Mouse (Mus musculus) intestine, embryonic 16.5 days (tissue): ENCODE results near the gene Nlrp6. TPM values are rescaled to one million over a fixed set of nuclear protein-coding genes. Genes with fewer than 3 reads are reported as not detected.
A peak's percentile ranks its signal among the peaks of the same experiment; 100 is the strongest.

Experiments used
- ATAC-seq: fragments of 200-750 bp; cut with Nextera tagmentation; 2 replicates; pipeline ENCODE4 v1.8.0; 2017; ENCODE audit warnings: moderate TSS enrichment, moderate library complexity
- H3K27ac ChIP-seq: fragments of 300-500 bp; sonication (generic); 2 replicates; pipeline ENCODE4 v1.5.1; 2014; ENCODE audit warnings: mild to moderate bottlenecking, low read length
- H3K27me3 ChIP-seq: fragments of 300-500 bp; sonication (generic); replicated peaks from 2 replicates; pipeline ENCODE4 v1.6.1; 2014; ENCODE audit warnings: low read length, control low read depth, mixed read lengths; ENCODE audit not compliant: control insufficient read depth, insufficient read depth
- H3K36me3 ChIP-seq: fragments of 300-500 bp; sonication (generic); 2 replicates; pipeline ENCODE4 v1.6.1; 2014; ENCODE audit warnings: low read length, control low read depth; ENCODE audit not compliant: control insufficient read depth, insufficient read depth
- H3K4me1 ChIP-seq: fragments of 300-500 bp; sonication (generic); 2 replicates; pipeline ENCODE4 v1.6.1; 2014; ENCODE audit warnings: low read length, control low read depth, mixed read lengths; ENCODE audit not compliant: control insufficient read depth, insufficient read depth
- H3K4me2 ChIP-seq: fragments of 300-500 bp; sonication (generic); 2 replicates; pipeline ENCODE4 v1.6.1; 2014; ENCODE audit warnings: low read depth, low read length, control low read depth
- H3K4me3 ChIP-seq: fragments of 300-500 bp; sonication (generic); 2 replicates; pipeline ENCODE4 v1.5.1; 2014; ENCODE audit warnings: mild to moderate bottlenecking, low read length
- H3K9ac ChIP-seq: fragments of 300-500 bp; sonication (generic); 2 replicates; pipeline ENCODE4 v1.6.1; 2014; ENCODE audit warnings: low read depth, low read length
- H3K9me3 ChIP-seq: fragments of 300-500 bp; sonication (generic); 2 replicates; pipeline ENCODE4 v1.6.1; 2016; ENCODE audit warnings: low read length, control low read depth; ENCODE audit not compliant: control insufficient read depth
- WGBS: fragments of 180-500 bp; shearing (Covaris S2); extraction: QIAGEN DNeasy Blood & Tissue Kit; methylation state at CpG from one replicate; pipeline ENCODE4 v1.1.7; 2014; 5-methylcytosine and 5-hydroxymethylcytosine counted together
- polyA plus RNA-seq: library from polyadenylated mRNA; unstranded; fragments of >200 nt; fragmentation: Nextera tagmentation; extraction: Ambion mirVana; gene quantifications from 2 replicates; pipeline ENCODE4 v1.2.1, GENCODE M21; 2015

The Nlrp6 gene
- polyA plus RNA-seq, 1 experiment from 2014 or later, result 71.1 TPM

- WGBS, result 67% methylated on average over 6 of the region's 6 CpGs
- no peaks in the 10 kb centered on the region for H3K9me3 ChIP-seq
- H3K9ac ChIP-seq, result no peak overlapping the region
- ATAC-seq, result no peak
- no peak overlapping the region for H3K4me3 ChIP-seq
- peaks cover 15% of the 10 kb centered on the region for H3K36me3 ChIP-seq
- no peak overlapping the region for H3K4me2 ChIP-seq
- peaks cover 47% of the 10 kb centered on the region for H3K4me1 ChIP-seq
- no peak overlapping the region for H3K27ac ChIP-seq
- H3K27me3 ChIP-seq, result no peaks in the 10 kb centered on the region
Observed at GRCm38 (mm10) chr7:140951765-140952164, 31.1 kb downstream of the Nlrp6 start.

- Histone ChIP-seq H3K27me3 (no peaks in the 10 kb centered on the region), H3K9ac (no peak overlapping the region), H3K36me3 (peaks cover 15% of the 10 kb centered on the region), H3K4me1 (peaks cover 52% of the 10 kb centered on the region), H3K27ac (no peak overlapping the region), H3K4me3 (no peak overlapping the region), H3K4me2 (no peak overlapping the region), H3K9me3 (no peaks in the 10 kb centered on the region)
- 64% methylated on average over 7 of the region's 7 CpGs for WGBS
- ATAC-seq, result no peak
Observed at GRCm38 (mm10) chr7:140952441-140952840, 31.7 kb downstream of the Nlrp6 start.

- Histone ChIP-seq H3K27ac (no peak overlapping the region), H3K27me3 (no peaks in the 10 kb centered on the region), H3K4me2 (peak overlapping the region; percentile 90), H3K4me3 (peak overlapping the region; percentile 63; the same call in 1 of the 2 replicates), H3K9ac (no peak overlapping the region), H3K9me3 (no peaks in the 10 kb centered on the region), H3K4me1 (peaks cover 52% of the 10 kb centered on the region), H3K36me3 (peaks cover 9% of the 10 kb centered on the region)
- 64% methylated on average over 11 of the region's 11 CpGs for WGBS
- no peak for ATAC-seq
Observed at GRCm38 (mm10) chr7:140953133-140953532, 32.4 kb downstream of the Nlrp6 start.

- no peak for ATAC-seq
- Histone ChIP-seq H3K4me3 (peak overlapping the region; percentile 63), H3K9me3 (no peaks in the 10 kb centered on the region), H3K4me2 (peak overlapping the region; percentile 90), H3K27ac (peak overlapping the region; percentile 51), H3K27me3 (no peaks in the 10 kb centered on the region), H3K36me3 (0 out of 2 replicates have a peak, but pooled peaks cover 6% of the 10 kb centered on the region), H3K4me1 (peaks cover 52% of the 10 kb centered on the region), H3K9ac (peak overlapping the region; percentile 77)
- WGBS, result 45% methylated on average over 15 of the region's 15 CpGs
Observed at GRCm38 (mm10) chr7:140953800-140954732, 33.4 kb downstream of the Nlrp6 start.

- Histone ChIP-seq H3K4me2 (peak overlapping the region; percentile 90), H3K27me3 (no peaks in the 10 kb centered on the region), H3K4me3 (peak overlapping the region; percentile 63), H3K36me3 (0 out of 2 replicates have a peak, but pooled peaks cover 3% of the 10 kb centered on the region), H3K4me1 (peaks cover 48% of the 10 kb centered on the region), H3K9me3 (no peaks in the 10 kb centered on the region), H3K9ac (peak overlapping the region; percentile 77), H3K27ac (peak overlapping the region; percentile 97)
- WGBS, result 4% methylated on average over 9 of the region's 9 CpGs
- peak; percentile 36 for ATAC-seq
Observed at GRCm38 (mm10) chr7:140954733-140955071, 34.0 kb downstream of the Nlrp6 start.

- no peaks in the 10 kb centered on the region for H3K9me3 ChIP-seq
- peak overlapping the region; percentile 90 for H3K4me2 ChIP-seq
- peak; percentile 43 for ATAC-seq
- peaks cover 46% of the 10 kb centered on the region for H3K4me1 ChIP-seq
- peak overlapping the region; percentile 77 for H3K9ac ChIP-seq
- H3K36me3 ChIP-seq, result no peaks in the 10 kb centered on the region
- peak overlapping the region; percentile 63 for H3K4me3 ChIP-seq
- H3K27me3 ChIP-seq, result no peaks in the 10 kb centered on the region
- H3K27ac ChIP-seq, result peak overlapping the region; percentile 97
- 4% methylated on average over 17 of the region's 17 CpGs for WGBS
Observed at GRCm38 (mm10) chr7:140955342-140955741, 34.6 kb downstream of the Nlrp6 start.

- ATAC-seq, result peak; percentile 92
- peak within 1 kb of the TSS; percentile 63 for H3K4me3 ChIP-seq
- H3K4me2 ChIP-seq, result peak within 1 kb of the TSS; percentile 90
- no peaks in the 10 kb centered on the region for H3K36me3 ChIP-seq
- peaks cover 39% of the 10 kb centered on the region for H3K4me1 ChIP-seq
- H3K9me3 ChIP-seq, result no peaks in the 10 kb centered on the region
- H3K27ac ChIP-seq, result peak within 1 kb of the TSS; percentile 97
- 7% methylated on average over 11 of the region's 11 CpGs for WGBS
- no peaks in the 10 kb centered on the region for H3K27me3 ChIP-seq
- peak within 1 kb of the TSS; percentile 77 for H3K9ac ChIP-seq
Observed at GRCm38 (mm10) chr7:140955758-140956555, 35.3 kb downstream of the Nlrp6 start, which contains the start of the genes Gm45717 and Ifitm2. Gene Gm45717, minus strand, starts transcription at chr7:140955937. Gene Ifitm2, minus strand, starts transcription at chr7:140955987.

- peak overlapping the region; percentile 53 for H3K9ac ChIP-seq
- H3K27ac ChIP-seq, result peak overlapping the region; percentile 97
- H3K4me2 ChIP-seq, result peak overlapping the region; percentile 90
- 0 out of 2 replicates have a peak overlapping the region, but pooled peaks have one; percentile 63 for H3K4me3 ChIP-seq
- no peak for ATAC-seq
- H3K4me1 ChIP-seq, result peaks cover 34% of the 10 kb centered on the region
- 33% methylated on average over 6 of the region's 6 CpGs for WGBS
- H3K27me3 ChIP-seq, result no peaks in the 10 kb centered on the region
- no peaks in the 10 kb centered on the region for H3K9me3 ChIP-seq
- H3K36me3 ChIP-seq, result no peaks in the 10 kb centered on the region
Observed at GRCm38 (mm10) chr7:140956556-140956869, 35.8 kb downstream of the Nlrp6 start.
